Mouse (Mus musculus): Measurements from ENCODE around the gene Ddx59.

The Ddx59 gene

GRCm38 (mm10) chr1:136447338-136447737, 32.3 kb downstream of the Ddx59 start:
- DNase-seq (ENCODE audit: low read depth, low spot score), result no peak

GRCm38 (mm10) chr1:136449541-136449940, 34.5 kb downstream of the Ddx59 start:
- no peak for DNase-seq (ENCODE audit: low read depth, low spot score)

- DNase-seq (ENCODE audit: low read depth, low spot score), result no peak
Observed at GRCm38 (mm10) chr1:136450206-136450605, 35.1 kb downstream of the Ddx59 start.

- DNase-seq (ENCODE audit: low read depth, low spot score), result no peak
Observed at GRCm38 (mm10) chr1:136452421-136452820, 37.4 kb downstream of the Ddx59 start.

GRCm38 (mm10) chr1:136455756-136456585, 40.9 kb downstream of the Ddx59 start:
- no peak for DNase-seq (ENCODE audit: low read depth, low spot score)

- DNase-seq (ENCODE audit: low read depth, low spot score), result no peak
Observed at GRCm38 (mm10) chr1:136456741-136457140, 41.7 kb downstream of the Ddx59 start.

GRCm38 (mm10) chr1:136457403-136457802, 42.3 kb downstream of the Ddx59 start:
- no peak for DNase-seq (ENCODE audit: low read depth, low spot score)

- peak; percentile 57 for DNase-seq (ENCODE audit: low read depth, low spot score)
Observed at GRCm38 (mm10) chr1:136458691-136459245, 43.7 kb downstream of the Ddx59 start.

- no peak for DNase-seq (ENCODE audit: low read depth, low spot score)
Observed at GRCm38 (mm10) chr1:136462443-136462842, 47.4 kb downstream of the Ddx59 start.

GRCm38 (mm10) chr1:136465168-136465567, 50.1 kb downstream of the Ddx59 start:
- DNase-seq (ENCODE audit: low read depth, low spot score), result no peak

- peak; percentile 92 for DNase-seq (ENCODE audit: low read depth, low spot score)
Observed at GRCm38 (mm10) chr1:136466143-136466811, 51.2 kb downstream of the Ddx59 start, which contains the start of gene Kif14. Kif14 (plus strand) TSS chr1:136466343.

- DNase-seq (ENCODE audit: low read depth, low spot score), result no peak
Observed at GRCm38 (mm10) chr1:136469408-136469807, 54.3 kb downstream of the Ddx59 start.

- no peak for DNase-seq (ENCODE audit: low read depth, low spot score)
Observed at GRCm38 (mm10) chr1:136470471-136470870, 55.4 kb downstream of the Ddx59 start.

Measured in embryo, embryonic 11.5 days (tissue).